ENCODE assay signal across 1 mouse cellular context in the genomic region with DNA sequence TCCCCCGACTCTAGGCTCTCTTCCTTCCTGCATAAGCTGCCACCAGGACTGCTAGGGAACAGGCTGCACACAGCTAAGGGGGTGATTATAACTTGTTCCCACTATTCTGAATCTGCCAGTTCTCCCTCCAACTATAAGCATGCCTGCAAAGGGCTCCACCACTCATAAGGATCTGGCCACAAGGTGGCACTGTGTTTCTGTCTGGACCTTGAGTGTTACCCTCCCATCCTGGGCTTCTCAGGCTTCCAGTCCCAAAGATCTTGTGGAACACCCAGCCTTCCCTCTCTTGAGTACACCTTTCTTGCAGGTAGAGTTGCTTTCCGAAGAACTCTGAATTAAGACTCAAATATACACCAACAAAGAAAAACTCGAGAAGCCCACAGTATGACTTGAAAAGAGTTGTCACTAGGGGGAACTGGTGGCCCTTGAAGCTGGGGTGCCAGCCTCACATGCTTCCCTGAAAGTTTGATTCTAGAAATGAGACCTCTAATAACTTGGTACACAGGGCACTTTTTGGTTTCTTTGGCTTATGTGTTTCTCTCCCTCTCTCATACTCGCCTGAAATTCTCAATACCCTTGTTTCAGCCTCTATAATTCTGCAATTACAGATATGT.
TF ChIP-seq lines count a peak whose summit lies in the region.

No protein-coding gene starts in this region.

TF ChIP-seq in C2C12, 6 proteins besides CTCF, POLR2A, EP300 and RAD21:
- TF ChIP-seq USF1 (IDR thresholded peaks at IDR 0.05; ENCODE audit: low read depth), result no peak
- no peak for TF ChIP-seq MAX (IDR thresholded peaks at IDR 0.05)
- no peak for TF ChIP-seq CEBPB (IDR thresholded peaks at IDR 0.05; ENCODE audit: low read depth)
- TF ChIP-seq MYOG (IDR thresholded peaks at IDR 0.05; ENCODE audit: control insufficient read depth, extremely low read depth, insufficient read length), result no peak
